Mouse (Mus musculus) intestine, embryonic 16.5 days (tissue): ENCODE measurements at regions not wholly inside any gene's neighbourhood (a gene's known extent, or its start where the extent isn't known, plus 50 kb on each side); places are given as distances from the start of the nearest gene placed in this dataset.

Experiments
- ATAC-seq: fragments of 200-750 bp; cut with Nextera tagmentation; 2 replicates; pipeline ENCODE4 v1.8.0; 2017; ENCODE audit warnings: moderate TSS enrichment, moderate library complexity
- H3K27ac ChIP-seq: fragments of 300-500 bp; sonication (generic); 2 replicates; pipeline ENCODE4 v1.5.1; 2014; ENCODE audit warnings: mild to moderate bottlenecking, low read length
- H3K27me3 ChIP-seq: fragments of 300-500 bp; sonication (generic); replicated peaks from 2 replicates; pipeline ENCODE4 v1.6.1; 2014; ENCODE audit warnings: low read length, control low read depth, mixed read lengths; ENCODE audit not compliant: control insufficient read depth, insufficient read depth
- H3K36me3 ChIP-seq: fragments of 300-500 bp; sonication (generic); 2 replicates; pipeline ENCODE4 v1.6.1; 2014; ENCODE audit warnings: low read length, control low read depth; ENCODE audit not compliant: control insufficient read depth, insufficient read depth
- H3K4me1 ChIP-seq: fragments of 300-500 bp; sonication (generic); 2 replicates; pipeline ENCODE4 v1.6.1; 2014; ENCODE audit warnings: low read length, control low read depth, mixed read lengths; ENCODE audit not compliant: control insufficient read depth, insufficient read depth
- H3K4me2 ChIP-seq: fragments of 300-500 bp; sonication (generic); 2 replicates; pipeline ENCODE4 v1.6.1; 2014; ENCODE audit warnings: low read depth, low read length, control low read depth
- H3K4me3 ChIP-seq: fragments of 300-500 bp; sonication (generic); 2 replicates; pipeline ENCODE4 v1.5.1; 2014; ENCODE audit warnings: mild to moderate bottlenecking, low read length
- H3K9ac ChIP-seq: fragments of 300-500 bp; sonication (generic); 2 replicates; pipeline ENCODE4 v1.6.1; 2014; ENCODE audit warnings: low read depth, low read length
- H3K9me3 ChIP-seq: fragments of 300-500 bp; sonication (generic); 2 replicates; pipeline ENCODE4 v1.6.1; 2016; ENCODE audit warnings: low read length, control low read depth; ENCODE audit not compliant: control insufficient read depth
- WGBS: fragments of 180-500 bp; shearing (Covaris S2); extraction: QIAGEN DNeasy Blood & Tissue Kit; methylation state at CpG from one replicate; pipeline ENCODE4 v1.1.7; 2014; 5-methylcytosine and 5-hydroxymethylcytosine counted together

DNA sequence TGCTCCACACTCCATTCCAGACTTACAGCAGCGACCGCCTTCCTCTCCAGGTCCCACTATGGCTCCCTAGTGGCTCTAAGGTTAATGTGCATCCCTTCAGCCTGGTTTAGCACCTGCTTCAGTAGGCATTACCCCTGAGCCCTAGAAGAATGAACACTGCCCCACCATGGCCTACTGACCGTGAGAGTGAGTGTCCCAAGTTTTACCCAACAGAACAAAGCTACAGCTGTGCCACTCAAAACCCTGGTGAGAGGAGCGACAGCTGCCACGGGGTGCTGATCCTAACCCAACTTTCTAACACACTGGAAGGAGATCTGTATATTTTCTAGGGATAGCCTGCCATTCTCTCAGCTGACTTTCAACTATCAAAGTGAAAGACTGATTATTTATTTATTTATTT is 208.9 kb upstream of the Klf14 start:
- no peak overlapping the region for H3K4me3 ChIP-seq
- WGBS, result 89% methylated on average over 5 of the region's 5 CpGs
- H3K4me2 ChIP-seq, result no peak overlapping the region
- H3K27ac ChIP-seq, result no peak overlapping the region
- H3K4me1 ChIP-seq, result peaks cover 10% of the 10 kb centered on the region
- no peaks in the 10 kb centered on the region for H3K36me3 ChIP-seq
- H3K9ac ChIP-seq, result no peak overlapping the region
- ATAC-seq, result no peak
- no peaks in the 10 kb centered on the region for H3K27me3 ChIP-seq
- H3K9me3 ChIP-seq, result no peaks in the 10 kb centered on the region

DNA sequence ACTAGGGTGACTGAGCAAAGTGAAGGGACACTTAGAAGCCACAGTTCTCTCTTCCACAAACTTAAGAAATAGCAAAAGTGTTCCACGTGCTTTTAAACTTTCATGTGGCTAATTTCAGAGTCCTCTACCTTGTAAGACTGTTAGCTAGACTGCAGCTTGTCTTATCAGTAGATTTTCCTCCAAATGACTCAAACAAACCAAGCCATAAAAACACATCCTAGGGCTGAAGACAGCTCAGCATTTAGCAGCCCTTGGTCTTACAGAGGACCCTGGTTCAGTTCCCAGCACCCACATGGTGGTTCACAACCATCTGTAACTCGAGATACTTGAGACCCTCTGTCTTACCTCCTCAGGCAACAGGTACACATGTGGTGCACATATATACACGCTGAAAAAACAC is 209.9 kb upstream of the Klf14 start:
- no peak overlapping the region for H3K4me2 ChIP-seq
- H3K27ac ChIP-seq, result no peak overlapping the region
- H3K9ac ChIP-seq, result no peak overlapping the region
- no peaks in the 10 kb centered on the region for H3K36me3 ChIP-seq
- no peak for ATAC-seq
- H3K4me3 ChIP-seq, result no peak overlapping the region
- peaks cover 9% of the 10 kb centered on the region for H3K4me1 ChIP-seq
- no peaks in the 10 kb centered on the region for H3K9me3 ChIP-seq
- H3K27me3 ChIP-seq, result no peaks in the 10 kb centered on the region
- WGBS, result 77% methylated on average over 3 of the region's 3 CpGs

DNA sequence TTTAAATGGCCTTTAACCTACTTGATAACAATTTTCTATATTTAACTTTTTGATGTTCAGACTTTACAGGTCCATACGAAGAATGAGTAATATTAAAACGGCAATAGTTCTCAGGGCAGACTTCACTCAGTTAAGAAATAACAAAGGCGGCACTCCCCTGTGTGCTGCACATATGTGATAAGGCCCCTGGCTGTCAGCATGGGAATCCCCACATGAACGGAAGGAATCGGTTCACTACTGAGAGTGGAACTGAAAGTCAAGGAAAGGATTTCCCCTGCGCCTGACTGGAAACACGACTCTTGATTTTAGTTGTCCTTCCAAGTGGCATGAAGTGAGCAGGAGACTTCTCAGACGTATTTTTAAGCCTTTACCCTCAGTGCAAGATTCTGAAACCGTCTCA is 210.5 kb upstream of the Klf14 start:
- H3K27ac ChIP-seq, result no peak overlapping the region
- peaks cover 3% of the 10 kb centered on the region for H3K4me1 ChIP-seq
- no peaks in the 10 kb centered on the region for H3K36me3 ChIP-seq
- 72% methylated on average over 9 of the region's 9 CpGs for WGBS
- no peak overlapping the region for H3K4me3 ChIP-seq
- H3K4me2 ChIP-seq, result no peak overlapping the region
- H3K9ac ChIP-seq, result no peak overlapping the region
- no peaks in the 10 kb centered on the region for H3K27me3 ChIP-seq
- H3K9me3 ChIP-seq, result no peaks in the 10 kb centered on the region
- no peak for ATAC-seq

DNA sequence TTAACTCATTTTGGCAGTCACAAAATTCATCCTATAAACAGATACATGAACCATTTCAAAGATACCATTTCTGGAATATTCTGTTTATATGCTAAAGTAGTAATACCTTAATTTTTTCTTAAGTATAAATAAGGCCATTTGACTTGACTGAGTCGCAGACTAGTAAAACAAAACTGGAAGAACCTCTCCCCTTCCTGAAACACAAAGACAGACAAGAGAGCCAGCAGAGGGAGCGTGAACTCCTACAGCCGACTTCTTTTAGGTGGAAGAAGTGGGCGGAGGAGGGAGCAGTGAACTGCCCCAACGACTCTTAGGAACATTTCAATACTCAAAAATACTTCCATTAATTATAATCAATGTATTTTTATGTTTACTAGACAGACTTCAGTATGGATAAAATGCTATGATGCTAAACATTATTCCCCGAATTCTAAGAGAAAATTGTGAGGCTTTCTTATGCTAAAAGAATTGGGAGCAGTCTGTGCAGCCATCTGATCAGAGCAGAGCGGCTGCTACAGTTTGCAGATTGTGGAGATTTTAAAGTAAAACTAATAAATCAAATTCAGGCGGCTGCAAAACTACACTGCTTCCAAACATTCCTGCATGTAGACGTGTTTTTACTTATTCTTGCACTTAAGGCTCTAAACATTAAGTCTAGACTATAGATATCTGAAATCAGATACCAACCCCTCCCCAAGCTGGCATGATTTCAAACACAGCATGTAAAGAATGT is 211.2 kb upstream of the Klf14 start:
- Histone ChIP-seq H3K4me1 (no peaks in the 10 kb centered on the region; the same call in 1 of the 2 replicates), H3K9ac (no peak overlapping the region), H3K9me3 (no peaks in the 10 kb centered on the region), H3K4me3 (no peak overlapping the region), H3K27ac (no peak overlapping the region), H3K27me3 (no peaks in the 10 kb centered on the region), H3K4me2 (no peak overlapping the region), H3K36me3 (no peaks in the 10 kb centered on the region)
- 46% methylated on average over 9 of the region's 9 CpGs for WGBS
- ATAC-seq, result no peak

DNA sequence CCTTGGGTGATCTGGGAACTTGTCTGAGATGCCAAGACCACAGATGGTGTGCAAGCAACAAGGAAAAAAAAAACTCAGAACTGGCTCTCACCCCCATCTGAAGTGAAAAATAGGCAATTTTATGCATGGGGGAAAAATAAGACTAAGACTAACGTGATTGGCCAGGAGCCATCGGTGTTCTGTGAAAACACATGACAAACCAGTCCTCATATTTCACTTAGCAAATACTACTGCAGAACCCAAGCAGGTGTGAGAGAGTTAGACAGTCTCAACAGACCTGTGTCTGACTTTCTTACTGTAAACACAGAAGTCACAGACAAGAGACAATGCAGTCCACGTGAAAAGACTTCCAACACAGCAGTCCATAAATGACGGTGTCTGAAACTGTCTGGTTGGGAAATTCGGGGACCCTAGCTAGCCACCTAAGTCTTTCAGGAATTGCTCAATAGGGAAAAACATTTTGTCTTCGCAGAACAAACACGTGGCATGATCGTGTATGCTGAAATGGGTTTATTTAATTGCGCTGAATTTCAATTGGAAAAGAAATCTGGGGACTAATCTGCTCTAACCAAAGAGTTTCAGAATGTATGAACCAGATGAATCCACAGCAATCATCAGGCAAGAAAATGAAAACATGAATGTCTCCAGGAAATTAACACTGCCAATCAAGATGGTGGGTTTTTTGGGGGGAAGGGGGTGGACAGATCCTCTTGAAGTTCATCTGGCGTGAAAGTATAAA is 213.1 kb upstream of the Klf14 start:
- H3K36me3 ChIP-seq, result no peaks in the 10 kb centered on the region
- no peak overlapping the region for H3K4me3 ChIP-seq
- no peaks in the 10 kb centered on the region for H3K27me3 ChIP-seq
- no peak overlapping the region for H3K9ac ChIP-seq
- no peak overlapping the region for H3K27ac ChIP-seq
- no peaks in the 10 kb centered on the region for H3K4me1 ChIP-seq
- no peak overlapping the region for H3K4me2 ChIP-seq
- H3K9me3 ChIP-seq, result no peaks in the 10 kb centered on the region
- ATAC-seq, result no peak
- WGBS, result 80% methylated on average over 10 of the region's 10 CpGs

DNA sequence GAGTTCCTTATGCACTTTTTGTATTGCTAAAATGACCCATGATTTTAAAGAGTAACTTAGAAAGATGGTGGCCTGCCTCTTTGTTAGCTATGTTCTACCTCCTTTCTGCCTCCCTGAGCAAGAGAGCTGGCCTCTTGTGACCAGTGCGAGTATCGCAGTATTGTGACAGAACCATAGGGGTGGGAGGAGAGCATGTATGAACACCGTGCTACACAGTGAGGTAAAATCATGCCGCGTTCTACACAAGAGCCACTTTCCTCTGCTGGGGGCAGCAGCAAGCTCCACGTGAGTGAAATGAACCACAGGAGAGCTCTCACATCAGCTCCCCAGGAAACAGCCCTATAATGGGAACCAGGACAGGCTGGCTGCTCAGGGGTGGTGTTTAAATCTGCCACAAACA is 216.9 kb upstream of the Klf14 start:
- Histone ChIP-seq H3K9me3 (no peaks in the 10 kb centered on the region), H3K4me3 (no peak overlapping the region), H3K27ac (no peak overlapping the region), H3K4me1 (no peaks in the 10 kb centered on the region), H3K9ac (no peak overlapping the region), H3K4me2 (no peak overlapping the region), H3K36me3 (no peaks in the 10 kb centered on the region), H3K27me3 (no peaks in the 10 kb centered on the region)
- no peak for ATAC-seq
- 84% methylated on average over 6 of the region's 6 CpGs for WGBS

DNA sequence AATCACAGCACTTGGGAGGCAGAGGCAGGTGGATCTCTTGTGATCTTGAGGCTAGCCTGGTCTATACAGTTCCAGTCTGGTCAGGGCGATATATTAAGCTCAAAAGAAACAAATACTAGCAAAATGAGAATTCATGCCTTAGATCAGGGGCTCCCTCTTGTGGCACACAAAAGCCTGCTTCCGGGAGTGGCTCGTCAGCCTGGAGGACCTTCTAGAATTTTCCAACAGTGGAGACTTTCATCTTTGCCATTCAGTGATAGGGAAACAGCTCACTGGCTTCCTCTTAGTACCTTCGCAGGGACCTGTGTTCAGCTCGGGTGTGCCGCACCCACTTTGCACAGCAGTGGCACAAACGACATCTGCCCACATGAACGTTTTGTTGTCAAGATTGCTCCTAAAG is 217.5 kb upstream of the Klf14 start:
- WGBS, result 72% methylated on average over 8 of the region's 8 CpGs
- no peaks in the 10 kb centered on the region for H3K36me3 ChIP-seq
- no peaks in the 10 kb centered on the region for H3K9me3 ChIP-seq
- no peak overlapping the region for H3K9ac ChIP-seq
- H3K4me3 ChIP-seq, result no peak overlapping the region
- no peak overlapping the region for H3K27ac ChIP-seq
- ATAC-seq, result peak; percentile 52; the same call in 1 of the 2 replicates
- H3K4me1 ChIP-seq, result no peaks in the 10 kb centered on the region
- H3K27me3 ChIP-seq, result no peaks in the 10 kb centered on the region
- H3K4me2 ChIP-seq, result no peak overlapping the region

DNA sequence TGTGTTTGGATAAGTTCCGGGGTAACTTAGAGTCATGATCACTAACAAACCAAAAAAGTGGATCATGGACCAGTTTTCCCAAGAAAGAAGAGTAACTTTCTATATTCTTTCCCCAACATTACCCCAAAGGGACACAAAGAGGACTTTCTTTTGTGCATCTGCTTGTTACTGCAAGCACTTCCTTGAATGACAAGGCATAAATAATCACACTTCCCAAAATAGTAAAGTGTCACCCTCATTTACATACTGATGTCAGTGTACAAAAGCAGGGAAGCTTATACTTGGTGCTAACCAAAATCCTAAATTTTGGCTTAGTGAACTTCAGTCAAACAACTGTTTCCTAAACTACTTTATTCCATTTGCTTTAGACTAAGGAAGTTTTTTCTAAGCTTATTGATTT is 218.0 kb upstream of the Klf14 start:
- WGBS, result 88% methylated on average over 1 of the region's 1 CpGs
- Histone ChIP-seq H3K9me3 (no peaks in the 10 kb centered on the region), H3K4me3 (no peak overlapping the region), H3K9ac (no peak overlapping the region), H3K4me2 (no peak overlapping the region), H3K27ac (no peak overlapping the region), H3K4me1 (no peaks in the 10 kb centered on the region), H3K27me3 (no peaks in the 10 kb centered on the region), H3K36me3 (no peaks in the 10 kb centered on the region)
- no peak for ATAC-seq

DNA sequence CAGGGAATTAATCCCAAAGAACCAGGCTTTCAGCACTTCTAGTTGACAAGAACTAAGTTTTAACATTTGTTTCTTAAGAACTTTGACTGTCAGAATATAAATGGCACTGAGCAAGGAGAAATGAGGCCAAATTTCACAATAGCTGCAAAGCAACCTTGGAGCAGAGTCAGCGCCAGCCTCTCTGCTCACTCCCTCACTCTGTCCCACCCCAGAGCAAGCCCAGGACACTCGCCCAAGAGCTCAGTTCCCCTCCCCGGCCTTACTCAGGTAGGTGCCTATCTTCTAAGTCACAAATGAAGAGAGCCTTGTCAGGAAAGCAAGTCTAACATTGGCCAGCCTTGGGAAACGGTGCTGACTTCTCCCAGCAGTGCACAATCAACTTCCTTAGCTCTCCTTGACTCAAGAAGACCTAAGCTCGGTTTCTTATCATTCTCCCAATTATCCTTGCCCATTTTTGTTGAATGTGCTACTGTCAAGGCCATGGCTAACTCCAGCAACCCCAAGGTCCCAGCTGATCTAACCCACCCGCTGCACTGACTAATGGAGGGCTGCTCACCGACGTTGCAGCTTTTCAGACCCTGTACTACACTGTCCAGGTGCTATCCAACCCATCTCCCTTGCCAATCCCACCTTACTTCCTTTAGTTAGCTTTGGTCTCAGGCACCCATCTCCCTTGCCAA is 219.5 kb upstream of the Klf14 start:
- no peak overlapping the region for H3K4me2 ChIP-seq
- H3K9me3 ChIP-seq, result no peaks in the 10 kb centered on the region
- no peaks in the 10 kb centered on the region for H3K27me3 ChIP-seq
- H3K27ac ChIP-seq, result no peak overlapping the region
- no peak for ATAC-seq
- 87% methylated on average over 8 of the region's 8 CpGs for WGBS
- H3K4me1 ChIP-seq, result 0 out of 2 replicates have a peak, but pooled peaks cover 3% of the 10 kb centered on the region
- H3K36me3 ChIP-seq, result no peaks in the 10 kb centered on the region
- no peak overlapping the region for H3K4me3 ChIP-seq
- H3K9ac ChIP-seq, result no peak overlapping the region
